Mouse (Mus musculus) heart, embryonic 14.5 days (tissue): ENCODE data around the gene Dmrt3. TPM values are rescaled to one million over a fixed set of nuclear protein-coding genes. Genes with fewer than 3 reads are reported as not detected.
A peak's percentile ranks its signal among the peaks of the same experiment; 100 is the strongest.

ENCODE experiments used
- ATAC-seq: fragments of 200-750 bp; cut with Nextera tagmentation; 2 replicates; pipeline ENCODE4 v1.8.0; 2017; ENCODE audit warnings: low read depth, moderate TSS enrichment; ENCODE audit not compliant: insufficient number of reproducible peaks, insufficient read depth, low FRiP score
- H3K27ac ChIP-seq, 2 experiments: fragments of 200-500 bp in 1 of 2; fragments of 300-500 bp in 1 of 2; sonication (generic) in 1 of 2; replicated peaks in 1 of 2; 2 replicates each; pipeline ENCODE4 v1.5.1; 2012 to 2014; ENCODE audit warnings: low read depth in 2 of 2, low read length in 2 of 2, control low read depth in 1 of 2, mild to moderate bottlenecking in 1 of 2, mixed read lengths in 1 of 2; ENCODE audit not compliant: control insufficient read depth in 1 of 2, insufficient read depth in 1 of 2
- H3K27me3 ChIP-seq: fragments of 300-500 bp; sonication (generic); 2 replicates; pipeline ENCODE4 v1.6.1; 2014; ENCODE audit warnings: mild to moderate bottlenecking, low read length, control low read depth; ENCODE audit not compliant: control insufficient read depth, insufficient read depth
- H3K36me3 ChIP-seq: fragments of 300-500 bp; sonication (generic); 2 replicates; pipeline ENCODE4 v1.6.1; 2014; ENCODE audit warnings: mild to moderate bottlenecking, control low read depth, low read length, mixed read lengths; ENCODE audit not compliant: control insufficient read depth, insufficient read depth
- H3K4me1 ChIP-seq, 2 experiments: fragments of 200-500 bp in 1 of 2; fragments of 300-500 bp in 1 of 2; sonication (generic) in 1 of 2; 2 replicates each; pipeline ENCODE4 v1.6.1; 2012 to 2014; ENCODE audit warnings: low read length in 2 of 2, control low read depth in 1 of 2, mixed read lengths in 1 of 2; ENCODE audit not compliant: control insufficient read depth in 2 of 2, insufficient read depth in 2 of 2
- H3K4me2 ChIP-seq: fragments of 300-500 bp; sonication (generic); 2 replicates; pipeline ENCODE4 v1.6.1; 2014; ENCODE audit warnings: mild to moderate bottlenecking, low read length
- H3K4me3 ChIP-seq, 2 experiments: fragments of 200-500 bp in 1 of 2; fragments of 300-500 bp in 1 of 2; sonication (generic) in 1 of 2; 2 replicates each; pipeline ENCODE4 v1.5.1; 2012 to 2014; ENCODE audit warnings: low read length in 2 of 2, mild to moderate bottlenecking in 2 of 2, control low read depth in 1 of 2, low read depth in 1 of 2, moderate library complexity in 1 of 2; ENCODE audit not compliant: control insufficient read depth in 1 of 2, insufficient read depth in 1 of 2
- H3K9ac ChIP-seq: fragments of 300-500 bp; sonication (generic); 2 replicates; pipeline ENCODE4 v1.6.1; 2014; ENCODE audit warnings: mild to moderate bottlenecking, low read length
- H3K9me3 ChIP-seq: fragments of 300-500 bp; sonication (generic); 2 replicates; pipeline ENCODE4 v1.6.1; 2016; ENCODE audit warnings: low read length, control low read depth; ENCODE audit not compliant: control insufficient read depth
- WGBS: fragments of 180-500 bp; shearing (Covaris S2); extraction: QIAGEN DNeasy Blood & Tissue Kit; methylation state at CpG from one replicate; pipeline ENCODE4 v1.1.7; 2014; 5-methylcytosine and 5-hydroxymethylcytosine counted together
- polyA plus RNA-seq: library from polyadenylated mRNA; unstranded; fragments of >200 nt; fragmentation: Nextera tagmentation; extraction: Ambion mirVana; gene quantifications from 2 replicates; pipeline ENCODE4 v1.2.1, GENCODE M21; 2014

Gene Dmrt3
- polyA plus RNA-seq, 1 experiment from 2014 or later: 0.11 TPM

DNA sequence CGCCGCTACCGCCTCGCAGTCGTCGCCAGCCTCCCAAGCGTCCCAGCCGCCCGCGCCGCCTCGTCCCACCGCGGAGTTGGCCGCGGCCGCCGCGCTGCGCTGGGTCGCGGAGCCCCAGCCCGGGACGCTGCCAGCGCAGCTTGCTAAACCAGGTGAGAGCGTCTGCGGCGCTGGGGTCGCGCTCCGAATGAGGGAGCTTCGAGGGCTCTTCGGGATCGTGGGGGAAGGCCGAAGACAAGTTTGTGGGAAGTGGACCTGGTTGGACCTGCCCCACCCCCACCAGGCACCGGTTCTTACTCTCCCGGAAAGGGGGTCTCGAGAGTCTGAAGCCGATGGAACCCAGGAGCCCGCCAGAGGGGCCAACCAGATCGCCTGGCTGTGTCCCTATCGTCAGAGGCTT lies 1.0 kb downstream of the Dmrt3 start:
- Histone ChIP-seq H3K4me1 (peaks cover 0 to 20% of the 10 kb centered on the region in 2 experiments; a peak in 3 of 4 replicates), H3K9ac (no peak overlapping the region), H3K27me3 (peaks cover 98% of the 10 kb centered on the region), H3K36me3 (no peaks in the 10 kb centered on the region), H3K27ac (no peak overlapping the region), H3K4me2 (peak overlapping the region; percentile 68), H3K4me3 (peak overlapping the region; percentile 14 to 42), H3K9me3 (no peaks in the 10 kb centered on the region)
- no peak for ATAC-seq
- under 1% methylated on average over 42 of the region's 42 CpGs for WGBS

DNA sequence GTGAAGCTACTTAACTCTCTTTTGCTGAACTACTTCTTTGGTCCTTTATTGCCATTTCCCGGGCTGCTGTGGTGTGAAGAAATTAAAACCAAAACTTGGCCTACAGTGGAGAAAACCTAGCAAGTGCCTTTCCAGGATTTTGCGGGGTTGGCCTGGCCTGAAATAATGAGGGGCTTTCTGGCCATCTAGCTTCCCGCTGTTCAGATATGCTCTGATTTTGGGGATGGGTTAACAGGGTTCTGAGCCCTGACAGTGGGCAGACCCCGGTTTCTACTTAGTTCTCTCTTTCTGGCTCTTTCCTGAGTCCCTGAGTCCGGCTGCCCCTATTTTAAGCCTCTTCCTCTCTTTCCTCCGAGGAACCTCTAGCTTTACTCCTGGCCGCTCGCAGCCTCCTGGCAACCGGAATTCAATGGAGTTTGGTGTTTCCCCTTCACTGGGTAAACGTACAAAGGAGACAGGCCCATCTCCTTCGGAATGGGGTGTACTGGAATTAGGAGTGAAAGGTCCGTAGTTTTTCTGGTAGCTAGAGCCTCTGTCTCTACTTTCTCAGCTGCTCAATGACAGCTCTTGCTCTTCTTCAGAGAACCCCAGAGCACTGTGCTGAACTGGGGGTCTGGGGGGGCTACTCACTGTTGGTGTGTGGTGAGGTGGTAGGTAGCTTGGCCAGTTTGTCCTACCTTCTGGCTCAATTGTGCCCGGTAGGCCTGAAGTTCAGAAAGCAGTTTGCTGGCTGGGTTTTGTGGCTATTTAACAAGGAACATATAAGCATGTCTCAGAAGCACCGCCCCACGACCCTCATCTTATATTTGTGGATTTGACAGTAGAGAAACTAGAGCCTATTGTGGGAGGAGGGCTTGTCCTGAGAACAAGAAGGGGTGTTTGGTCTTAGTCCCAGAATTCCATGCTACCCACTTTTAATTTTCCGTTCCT lies 2.0 kb downstream of the Dmrt3 start:
- WGBS: 13% methylated on average over 16 of the region's 16 CpGs
- Histone ChIP-seq H3K9ac (no peak overlapping the region), H3K27ac (no peak overlapping the region), H3K36me3 (no peaks in the 10 kb centered on the region), H3K4me1 (peaks cover 0 to 18% of the 10 kb centered on the region in 2 experiments; a peak in 3 of 4 replicates), H3K4me3 (no peak overlapping the region), H3K27me3 (peaks cover 98% of the 10 kb centered on the region), H3K4me2 (no peak overlapping the region), H3K9me3 (no peaks in the 10 kb centered on the region)
- ATAC-seq: no peak

- Histone ChIP-seq H3K4me2 (no peak overlapping the region), H3K27me3 (peaks cover 98% of the 10 kb centered on the region), H3K27ac (no peak overlapping the region), H3K4me1 (peaks cover 0 to 18% of the 10 kb centered on the region in 2 experiments; a peak in 3 of 4 replicates), H3K4me3 (no peak overlapping the region), H3K36me3 (no peaks in the 10 kb centered on the region), H3K9me3 (no peaks in the 10 kb centered on the region), H3K9ac (no peak overlapping the region)
- 8% methylated on average over 6 of the region's 6 CpGs for WGBS
- no peak for ATAC-seq
These were observed 2.8 kb downstream of the Dmrt3 start for GRCm38 (mm10) chr19:25612806-25613295.

DNA sequence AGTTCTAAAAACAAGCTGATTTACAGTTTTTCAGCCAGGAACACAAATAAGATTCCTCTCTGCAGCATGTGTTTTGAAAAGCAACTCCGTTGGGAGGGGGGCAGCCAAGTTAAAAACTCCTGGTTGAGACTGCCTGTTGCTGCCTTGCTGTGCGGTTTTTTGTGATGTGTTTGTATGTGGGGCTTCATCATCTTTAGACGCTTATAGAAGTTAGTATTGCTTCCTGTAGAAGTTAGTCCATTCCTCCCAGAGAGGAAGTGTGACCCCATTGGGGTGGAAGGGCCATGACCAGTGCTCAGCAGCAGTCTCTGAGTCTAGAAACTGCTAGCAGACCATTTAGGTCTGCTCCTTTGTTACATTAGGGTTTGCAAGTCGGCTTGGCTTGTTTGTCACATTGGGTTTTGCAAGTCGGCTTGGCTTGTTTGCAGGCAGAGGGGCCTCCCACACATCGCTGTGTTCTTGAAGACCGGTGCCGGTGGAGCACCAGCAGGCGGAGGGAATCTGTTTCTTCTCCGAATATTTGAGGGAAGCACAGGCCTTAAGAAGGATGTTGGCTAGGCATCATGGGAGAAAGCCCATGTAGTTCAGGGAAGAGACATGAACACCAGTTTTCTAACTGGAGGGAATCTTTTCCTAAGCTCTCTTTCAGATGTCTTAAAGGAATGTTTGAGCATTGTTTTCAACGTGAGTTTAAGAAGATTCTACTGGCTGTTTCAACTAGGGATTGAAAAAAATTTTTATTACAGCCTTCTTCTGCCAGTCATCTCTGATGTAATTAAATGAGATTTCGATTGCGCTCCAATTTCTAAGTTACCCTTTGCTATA lies 3.6 kb downstream of the Dmrt3 start:
- no peak overlapping the region for H3K9ac ChIP-seq
- H3K27me3 ChIP-seq: peaks cover 98% of the 10 kb centered on the region
- no peak overlapping the region for H3K4me3 ChIP-seq
- H3K4me2 ChIP-seq: no peak overlapping the region
- no peaks in the 10 kb centered on the region for H3K9me3 ChIP-seq
- WGBS: 14% methylated on average over 13 of the region's 13 CpGs
- ATAC-seq: no peak
- H3K27ac ChIP-seq: no peak overlapping the region
- H3K4me1 ChIP-seq: peaks cover 0 to 18% of the 10 kb centered on the region in 2 experiments; a peak in 3 of 4 replicates
- no peaks in the 10 kb centered on the region for H3K36me3 ChIP-seq

DNA sequence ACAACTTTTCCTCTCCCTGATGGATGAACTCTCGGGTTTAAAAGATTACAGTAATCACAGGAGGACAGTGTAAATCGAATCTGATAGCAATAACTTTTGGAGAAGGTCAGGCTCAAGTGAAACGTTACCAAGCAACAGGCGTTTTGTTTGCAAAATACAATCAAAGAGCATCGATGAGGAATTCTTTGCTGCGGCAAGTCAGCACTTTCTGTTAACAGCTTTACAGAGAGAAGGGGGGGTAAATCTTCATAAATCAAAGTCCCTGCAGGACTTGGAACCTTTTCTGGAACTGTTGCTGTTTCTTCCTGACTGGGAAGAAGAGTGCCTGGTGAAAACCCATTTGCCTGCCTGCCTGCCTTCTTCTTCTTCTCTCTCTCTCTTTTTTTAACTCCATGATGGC lies 5.8 kb downstream of the Dmrt3 start:
- Histone ChIP-seq H3K9me3 (no peaks in the 10 kb centered on the region), H3K36me3 (no peaks in the 10 kb centered on the region), H3K9ac (no peak overlapping the region), H3K4me1 (peaks cover 0 to 6% of the 10 kb centered on the region in 2 experiments; a peak in 2 of 4 replicates), H3K4me3 (no peak overlapping the region), H3K27ac (no peak overlapping the region), H3K27me3 (peaks cover 99% of the 10 kb centered on the region), H3K4me2 (no peak overlapping the region)
- no peak for ATAC-seq
- 29% methylated on average over 6 of the region's 6 CpGs for WGBS

- peak; percentile 35; the same call in 1 of the 2 replicates for ATAC-seq
- Histone ChIP-seq H3K4me2 (peak overlapping the region; percentile 63), H3K4me1 (no peaks in the 10 kb centered on the region; a peak in 1 of 4 replicates), H3K27ac (no peak overlapping the region), H3K9ac (no peak overlapping the region), H3K27me3 (peaks cover 90% of the 10 kb centered on the region), H3K36me3 (no peaks in the 10 kb centered on the region), H3K9me3 (no peaks in the 10 kb centered on the region), H3K4me3 (peak overlapping the region; percentile 23 to 30)
- WGBS: 28% methylated on average over 54 of the region's 54 CpGs
These were observed 12.5 kb downstream of the Dmrt3 start for GRCm38 (mm10) chr19:25622291-25623251.
